Mouse (Mus musculus) brain, embryonic 14.5 days (tissue): ENCODE measurements at regions not wholly inside any gene's neighbourhood (a gene's known extent, or its start where the extent isn't known, plus 50 kb on each side); places are given as distances from the start of the nearest gene placed in this dataset.

Experiments
- CTCF ChIP-seq: fragments of 200-500 bp; IDR thresholded peaks from 2 replicates; pipeline ENCODE4 v1.5.1; 2012; ENCODE audit warnings: inconsistent platforms, mild to moderate bottlenecking, moderate library complexity, borderline replicate concordance; ENCODE audit not compliant: insufficient read depth, insufficient read length; ENCODE audit errors: extremely low read depth
- POLR2A ChIP-seq: fragments of 200-500 bp; IDR thresholded peaks from 2 replicates; pipeline ENCODE4 v1.6.1; 2012; ENCODE audit warnings: mild to moderate bottlenecking, inconsistent platforms, borderline replicate concordance; ENCODE audit not compliant: poor library complexity, insufficient read depth, insufficient read length, severe bottlenecking; ENCODE audit errors: extremely low read depth

- TF ChIP-seq CTCF (no peak), POLR2A (no peak)
Observed at GRCm38 (mm10) chr17:4866026-4866896, 127.9 kb upstream of the Arid1b start.
